Mouse (Mus musculus) hindbrain, embryonic 12.5 days (tissue): Measurements from ENCODE around the gene Atp2c1. TPM values are rescaled to one million over a fixed set of nuclear protein-coding genes. Genes with fewer than 3 reads are reported as not detected.

ENCODE experiments used
- ATAC-seq: fragments of 200-750 bp; cut with Nextera tagmentation; 2 replicates; pipeline ENCODE4 v1.8.0; 2017; ENCODE audit warnings: moderate TSS enrichment; ENCODE audit not compliant: low FRiP score
- H3K27ac ChIP-seq: fragments of 300-500 bp; sonication (generic); 2 replicates; pipeline ENCODE4 v1.5.1; 2016; ENCODE audit warnings: mild to moderate bottlenecking
- H3K27me3 ChIP-seq: fragments of 300-500 bp; sonication (generic); 2 replicates; pipeline ENCODE4 v1.6.1; 2016; ENCODE audit warnings: mild to moderate bottlenecking
- H3K36me3 ChIP-seq: fragments of 300-500 bp; sonication (generic); 2 replicates; pipeline ENCODE4 v1.6.1; 2016; ENCODE audit warnings: mild to moderate bottlenecking
- H3K4me1 ChIP-seq: fragments of 300-500 bp; sonication (generic); 2 replicates; pipeline ENCODE4 v1.6.1; 2016
- H3K4me2 ChIP-seq: fragments of 300-500 bp; sonication (generic); replicated peaks from 2 replicates; pipeline ENCODE4 v1.6.1; 2016; ENCODE audit warnings: mild to moderate bottlenecking
- H3K4me3 ChIP-seq: fragments of 300-500 bp; sonication (generic); 2 replicates; pipeline ENCODE4 v1.5.1; 2016; ENCODE audit warnings: mild to moderate bottlenecking
- H3K9ac ChIP-seq: fragments of 300-500 bp; sonication (generic); 2 replicates; pipeline ENCODE4 v1.6.1; 2016; ENCODE audit warnings: mild to moderate bottlenecking, moderate library complexity
- H3K9me3 ChIP-seq: fragments of 300-500 bp; sonication (generic); replicated peaks from 2 replicates; pipeline ENCODE4 v1.6.1; 2016; ENCODE audit warnings: mild to moderate bottlenecking
- WGBS: fragments of 180-500 bp; shearing (Covaris S2); methylation state at CpG from one replicate; pipeline ENCODE4 v1.1.7; 2016; 5-methylcytosine and 5-hydroxymethylcytosine counted together
- polyA plus RNA-seq: library from polyadenylated mRNA; unstranded; fragments of >200 nt; fragmentation: Nextera tagmentation; extraction: Ambion mirVana; gene quantifications from 2 replicates; pipeline ENCODE4 v1.2.1, GENCODE M21; 2016

Gene Atp2c1
- polyA plus RNA-seq, 1 experiment from 2014 or later: 99.3 TPM

DNA sequence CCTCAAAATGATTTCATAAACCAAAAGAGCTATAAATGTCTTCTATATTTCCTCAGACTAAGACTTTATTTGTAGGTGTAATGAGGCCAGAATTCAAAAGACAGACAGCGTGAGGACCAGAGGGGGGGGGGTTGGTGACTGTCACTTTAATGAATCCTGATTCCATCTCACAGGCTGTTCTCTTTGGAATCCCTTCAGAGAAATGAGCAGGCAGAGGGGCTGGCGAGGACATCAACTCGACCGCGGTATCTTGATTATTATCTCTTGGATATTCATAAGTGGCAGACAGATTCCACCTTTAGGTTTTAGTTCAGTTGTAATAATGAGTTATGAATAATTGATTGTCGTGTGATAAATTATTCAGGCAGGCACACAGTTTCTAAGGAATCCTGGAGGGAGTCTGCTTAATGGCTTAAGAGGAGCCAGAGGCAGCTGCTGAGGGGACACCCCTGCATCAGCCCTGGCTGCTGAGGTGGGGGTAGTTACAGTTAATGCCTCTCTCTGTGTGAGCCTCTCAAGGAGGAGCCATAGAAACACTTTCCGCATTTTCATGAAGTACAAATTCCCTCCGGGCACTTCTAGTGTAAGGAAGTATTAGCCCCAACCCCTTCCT lies 147.5 kb downstream of the Atp2c1 start:
- H3K4me2 ChIP-seq: no peak overlapping the region
- WGBS: 52% methylated on average over 8 of the region's 8 CpGs
- H3K27ac ChIP-seq: no peak overlapping the region
- H3K4me3 ChIP-seq: no peak overlapping the region
- no peaks in the 10 kb centered on the region for H3K27me3 ChIP-seq
- ATAC-seq: peak; percentile 86
- H3K36me3 ChIP-seq: no peaks in the 10 kb centered on the region
- H3K4me1 ChIP-seq: peaks cover 7% of the 10 kb centered on the region
- no peak overlapping the region for H3K9ac ChIP-seq
- H3K9me3 ChIP-seq: no peaks in the 10 kb centered on the region

DNA sequence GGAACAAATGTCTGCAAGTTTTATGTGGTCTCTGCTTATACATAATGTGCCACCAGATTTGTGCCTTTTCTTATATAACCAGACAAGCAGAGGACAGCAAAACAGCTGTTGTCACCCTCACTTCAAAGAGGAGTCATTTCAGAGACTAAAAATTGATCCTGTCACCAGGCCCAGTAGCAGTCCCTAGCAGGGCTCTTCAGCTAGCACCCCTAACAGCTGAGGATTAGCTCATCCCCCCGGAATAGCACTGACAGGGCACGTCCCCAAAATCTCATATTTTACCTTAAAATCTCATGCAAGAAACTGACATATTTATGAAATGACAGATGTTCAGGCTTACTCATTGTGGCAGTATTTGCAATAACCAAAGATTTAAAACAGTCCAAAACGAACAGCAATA lies 149.5 kb downstream of the Atp2c1 start:
- Histone ChIP-seq H3K27ac (no peak overlapping the region), H3K4me3 (no peak overlapping the region), H3K4me2 (no peak overlapping the region), H3K9ac (no peak overlapping the region), H3K36me3 (no peaks in the 10 kb centered on the region), H3K27me3 (no peaks in the 10 kb centered on the region), H3K9me3 (no peaks in the 10 kb centered on the region), H3K4me1 (peaks cover 7% of the 10 kb centered on the region)
- no peak for ATAC-seq
- WGBS: 79% methylated on average over 3 of the region's 3 CpGs

DNA sequence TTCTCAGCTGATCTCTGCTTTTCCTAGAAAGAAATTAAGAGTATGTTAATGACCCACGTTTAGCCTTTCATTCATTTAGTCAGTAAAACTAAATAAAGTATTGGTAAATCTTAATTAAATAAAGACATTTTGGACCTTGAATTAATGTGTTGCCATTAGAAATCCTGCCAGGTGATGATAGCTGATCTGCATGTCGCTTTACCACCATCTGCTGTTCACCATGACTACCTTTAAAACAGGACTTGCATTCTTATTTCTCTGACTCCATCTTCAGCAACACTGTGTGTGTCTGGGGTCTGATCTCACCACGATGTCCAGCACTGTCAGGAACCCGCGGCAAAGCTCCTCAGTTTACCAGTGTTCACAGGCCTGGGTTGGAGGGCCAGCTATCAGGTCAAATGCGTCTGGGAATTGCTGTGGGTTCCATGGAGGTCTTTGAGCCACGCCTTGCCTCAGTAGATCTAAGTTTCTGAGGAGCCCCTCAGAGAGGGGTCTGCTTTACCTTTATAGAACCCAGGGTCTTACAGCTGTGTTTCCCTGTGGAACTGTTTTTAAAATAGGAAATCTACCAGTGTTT lies 150.1 kb downstream of the Atp2c1 start:
- H3K4me3 ChIP-seq: no peak overlapping the region
- H3K9ac ChIP-seq: no peak overlapping the region
- H3K27ac ChIP-seq: no peak overlapping the region
- H3K4me2 ChIP-seq: no peak overlapping the region
- 81% methylated on average over 7 of the region's 7 CpGs for WGBS
- H3K9me3 ChIP-seq: no peaks in the 10 kb centered on the region
- H3K27me3 ChIP-seq: no peaks in the 10 kb centered on the region
- H3K36me3 ChIP-seq: no peaks in the 10 kb centered on the region
- peaks cover 7% of the 10 kb centered on the region for H3K4me1 ChIP-seq
- ATAC-seq: no peak

DNA sequence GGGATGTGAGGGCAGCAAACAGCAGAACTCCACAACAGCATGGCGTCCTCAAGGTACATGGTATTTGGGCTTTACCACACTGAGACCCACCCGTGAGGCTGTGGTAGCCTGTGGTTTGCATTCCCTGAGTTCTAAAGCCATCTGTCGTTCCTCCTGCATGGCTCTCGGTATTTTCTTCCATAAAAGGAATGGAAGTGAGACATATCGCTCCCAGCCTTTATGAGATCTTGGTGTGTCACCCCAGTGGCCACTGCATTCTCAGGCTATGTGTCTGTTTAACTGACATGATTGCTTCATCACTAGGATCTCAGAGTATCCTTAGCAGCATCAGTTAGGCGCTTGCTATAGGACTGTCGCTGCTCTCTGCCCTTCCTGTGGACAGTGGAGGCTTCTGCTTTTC lies 150.7 kb downstream of the Atp2c1 start:
- WGBS: 73% methylated on average over 7 of the region's 7 CpGs
- H3K4me2 ChIP-seq: no peak overlapping the region
- no peaks in the 10 kb centered on the region for H3K36me3 ChIP-seq
- no peak overlapping the region for H3K4me3 ChIP-seq
- no peaks in the 10 kb centered on the region for H3K9me3 ChIP-seq
- H3K27ac ChIP-seq: no peak overlapping the region
- H3K4me1 ChIP-seq: peaks cover 7% of the 10 kb centered on the region
- H3K9ac ChIP-seq: no peak overlapping the region
- no peak for ATAC-seq
- no peaks in the 10 kb centered on the region for H3K27me3 ChIP-seq

DNA sequence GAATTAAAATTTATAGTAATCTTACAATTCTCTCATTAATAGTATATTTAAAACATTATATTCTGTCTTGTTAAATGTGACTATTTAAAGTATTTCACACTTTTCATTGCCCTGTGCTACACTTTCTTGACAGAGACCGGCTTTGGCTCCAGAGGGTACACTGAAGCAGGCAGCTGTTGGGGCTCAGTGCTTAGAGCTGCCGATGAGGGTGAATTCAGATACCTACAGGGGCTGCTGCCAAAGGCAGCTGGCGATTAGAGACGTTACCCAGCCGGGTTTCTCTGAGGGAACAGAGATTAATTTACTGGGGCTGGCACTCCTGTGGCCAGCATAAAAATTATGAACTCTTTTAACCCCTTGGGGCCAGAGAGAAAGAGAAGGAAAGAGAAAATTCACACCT lies 152.8 kb downstream of the Atp2c1 start:
- 60% methylated on average over 5 of the region's 5 CpGs for WGBS

DNA sequence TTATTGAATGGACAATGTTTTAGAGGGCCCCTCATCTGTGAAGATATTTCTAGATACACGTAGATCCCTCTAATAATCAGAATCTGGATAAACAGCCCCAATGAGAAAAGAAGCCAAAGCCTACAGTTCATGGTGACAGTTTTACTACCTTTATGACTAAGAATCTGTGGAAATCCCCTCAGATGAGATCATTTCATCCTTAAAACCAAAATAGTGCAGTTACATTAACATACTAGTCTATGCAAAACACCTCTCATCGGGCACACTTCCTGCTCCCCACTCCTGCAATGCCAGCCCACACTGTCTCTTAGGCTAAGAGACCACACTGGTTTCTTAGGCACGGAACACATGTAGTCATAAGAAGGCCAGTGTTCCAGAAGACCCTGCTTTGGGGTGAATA lies 158.5 kb downstream of the Atp2c1 start:
- Histone ChIP-seq H3K4me3 (no peak overlapping the region), H3K4me2 (no peak overlapping the region), H3K4me1 (no peaks in the 10 kb centered on the region), H3K9me3 (no peaks in the 10 kb centered on the region), H3K36me3 (no peaks in the 10 kb centered on the region), H3K9ac (no peak overlapping the region), H3K27ac (no peak overlapping the region), H3K27me3 (no peaks in the 10 kb centered on the region)
- 87% methylated on average over 3 of the region's 3 CpGs for WGBS
- ATAC-seq: no peak

More for the DNA sequence above, 152.8 kb downstream of the Atp2c1 start:
- Histone ChIP-seq H3K4me2 (no peak overlapping the region), H3K9me3 (no peaks in the 10 kb centered on the region), H3K4me1 (no peaks in the 10 kb centered on the region), H3K9ac (no peak overlapping the region), H3K27ac (no peak overlapping the region), H3K27me3 (no peaks in the 10 kb centered on the region), H3K36me3 (no peaks in the 10 kb centered on the region), H3K4me3 (no peak overlapping the region)
- no peak for ATAC-seq

DNA sequence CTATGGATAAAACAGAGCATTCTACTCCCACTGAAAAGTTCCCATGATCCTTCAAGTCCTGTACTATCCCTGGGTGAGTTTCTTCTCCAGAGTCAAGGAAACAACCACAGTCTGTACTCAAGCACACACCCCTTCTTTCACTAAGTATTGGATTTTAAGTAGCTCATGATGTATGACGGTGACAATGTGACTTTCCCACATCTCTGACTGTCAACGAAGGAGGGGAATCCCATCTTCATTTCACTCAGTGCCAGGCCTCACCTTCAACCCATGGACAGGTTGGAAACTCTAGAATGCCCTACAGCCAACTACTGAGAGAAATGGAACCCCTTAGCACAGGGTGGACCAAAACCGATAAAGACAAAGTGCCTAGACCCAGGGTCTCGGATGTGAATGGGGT lies 160.9 kb downstream of the Atp2c1 start:
- H3K9me3 ChIP-seq: no peaks in the 10 kb centered on the region
- no peaks in the 10 kb centered on the region for H3K27me3 ChIP-seq
- no peak overlapping the region for H3K4me2 ChIP-seq
- ATAC-seq: no peak
- no peak overlapping the region for H3K9ac ChIP-seq
- H3K4me3 ChIP-seq: no peak overlapping the region
- WGBS: 85% methylated on average over 4 of the region's 4 CpGs
- H3K27ac ChIP-seq: no peak overlapping the region
- H3K36me3 ChIP-seq: no peaks in the 10 kb centered on the region
- no peaks in the 10 kb centered on the region for H3K4me1 ChIP-seq

DNA sequence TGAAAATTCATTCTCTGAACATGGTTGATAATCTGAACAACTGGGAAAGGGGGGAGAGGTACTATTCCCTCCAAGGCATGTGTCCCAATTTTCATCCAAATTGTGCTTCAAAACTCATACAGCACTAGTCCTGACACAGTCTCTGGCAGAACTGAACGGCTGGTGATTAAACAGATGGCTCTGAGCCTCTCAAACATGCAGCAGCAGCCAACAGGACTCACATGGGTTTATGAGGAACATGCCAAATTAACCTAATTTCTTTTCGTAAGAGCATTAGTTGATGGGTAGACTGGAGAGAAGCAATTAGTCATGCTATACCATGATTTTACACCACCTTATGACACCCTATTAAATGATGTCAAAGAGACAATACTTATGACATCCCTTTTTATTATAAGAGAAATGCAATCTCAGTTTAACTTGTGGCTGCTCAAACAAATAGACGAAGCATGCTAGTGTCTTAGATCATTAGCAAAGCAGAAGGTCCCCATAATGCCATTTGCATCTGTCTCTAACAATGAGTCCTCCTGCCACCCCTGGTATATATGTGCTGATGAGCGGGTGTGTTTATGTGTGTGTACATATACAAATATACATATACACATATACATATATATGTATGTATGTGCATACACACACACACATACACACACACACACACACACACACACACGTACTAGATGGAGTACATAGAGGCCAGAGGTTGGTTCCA lies 163.4 kb downstream of the Atp2c1 start:
- 74% methylated on average over 5 of the region's 5 CpGs for WGBS
- Histone ChIP-seq H3K9me3 (no peaks in the 10 kb centered on the region), H3K4me1 (no peaks in the 10 kb centered on the region), H3K4me3 (no peak overlapping the region), H3K4me2 (no peak overlapping the region), H3K36me3 (no peaks in the 10 kb centered on the region), H3K27ac (no peak overlapping the region), H3K9ac (no peak overlapping the region), H3K27me3 (no peaks in the 10 kb centered on the region)
- ATAC-seq: no peak

DNA sequence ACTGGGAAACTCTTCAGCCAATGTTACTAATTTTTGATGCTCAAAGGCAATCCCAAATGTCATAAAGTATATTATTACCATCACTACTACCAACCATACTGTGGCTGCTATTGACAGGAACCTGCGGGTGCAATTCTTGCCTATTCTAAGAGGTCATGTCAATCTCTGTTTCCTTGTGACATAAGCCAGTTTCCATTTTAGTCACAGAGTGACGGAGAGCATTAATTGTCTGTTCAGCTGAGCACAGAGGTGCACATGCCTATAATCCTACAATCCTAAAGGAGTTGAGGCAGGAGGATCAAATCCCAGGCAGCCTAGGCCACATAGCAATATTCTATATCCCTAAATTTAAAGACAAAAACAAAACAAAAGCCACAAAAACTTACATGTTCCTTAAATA lies 164.9 kb downstream of the Atp2c1 start:
- Histone ChIP-seq H3K9ac (no peak overlapping the region), H3K4me2 (no peak overlapping the region), H3K9me3 (no peaks in the 10 kb centered on the region), H3K36me3 (no peaks in the 10 kb centered on the region), H3K4me3 (no peak overlapping the region), H3K4me1 (no peaks in the 10 kb centered on the region), H3K27me3 (no peaks in the 10 kb centered on the region), H3K27ac (no peak overlapping the region)
- 74% methylated on average over 2 of the region's 2 CpGs for WGBS
- no peak for ATAC-seq

Other genes starting within 250 kb of the Atp2c1 start
- gene Aste1, start 131.9 kb downstream of the Atp2c1 start, polyA plus RNA-seq: 15.2 and 15.5 TPM in 2 replicates
- gene Nek11, start 131.8 kb downstream of the Atp2c1 start, polyA plus RNA-seq: 2.5 and 3.0 TPM in 2 replicates
- gene Pik3r4, start 115.7 kb upstream of the Atp2c1 start, polyA plus RNA-seq: 27.9 and 28.4 TPM in 2 replicates